Mouse (Mus musculus) liver, adult 2 months (tissue): ENCODE measurements at regions not wholly inside any gene's neighbourhood (a gene's known extent, or its start where the extent isn't known, plus 50 kb on each side); places are given as distances from the start of the nearest gene placed in this dataset.
"Not testable (repeated sequence)": the region's sequence is repeated elsewhere in the genome, so short reads cannot be mapped to it uniquely, and the experiment has no call there.

Source experiments
- DNase-seq: peaks from one replicate; pipeline ENCODE4 v3.0.0-alpha.2; 2011; ENCODE audit warnings: low read depth, low spot score; ENCODE audit errors: extremely low read depth
- H3K27ac ChIP-seq: fragments of 200-500 bp; replicated peaks from 2 replicates; pipeline ENCODE4 v1.5.1; 2012; ENCODE audit warnings: low read depth, mild to moderate bottlenecking, control low read depth, inconsistent platforms, low read length; ENCODE audit not compliant: insufficient read depth
- H3K27me3 ChIP-seq: fragments of 200-500 bp; 2 replicates; pipeline ENCODE4 v1.6.1; 2012; ENCODE audit warnings: mild to moderate bottlenecking, moderate library complexity, low read length, inconsistent platforms; ENCODE audit not compliant: control insufficient read depth, insufficient read depth
- H3K36me3 ChIP-seq: fragments of 200-500 bp; 2 replicates; pipeline ENCODE4 v1.6.1; 2012; ENCODE audit warnings: low read length, inconsistent platforms; ENCODE audit not compliant: control insufficient read depth, insufficient read depth
- H3K4me1 ChIP-seq: fragments of 200-500 bp; 2 replicates; pipeline ENCODE4 v1.6.1; 2011; ENCODE audit warnings: low read length; ENCODE audit not compliant: control insufficient read depth, insufficient read depth
- H3K4me3 ChIP-seq: fragments of 200-500 bp; 2 replicates; pipeline ENCODE4 v1.5.1; 2011; ENCODE audit warnings: low read depth, mild to moderate bottlenecking, control low read depth, low read length, moderate library complexity; ENCODE audit not compliant: insufficient read depth
- H3K79me2 ChIP-seq: fragments of 200-500 bp; 2 replicates; pipeline ENCODE4 v1.6.1; 2012; ENCODE audit warnings: inconsistent platforms, mild to moderate bottlenecking, low read length, moderate library complexity; ENCODE audit not compliant: control insufficient read depth, insufficient read depth
- H3K9ac ChIP-seq: fragments of 200-500 bp; 2 replicates; pipeline ENCODE4 v1.6.1; 2012; ENCODE audit warnings: low read depth, mild to moderate bottlenecking, control low read depth, inconsistent platforms, low read length
- CTCF ChIP-seq: fragments of 200-500 bp; IDR thresholded peaks from 2 replicates; pipeline ENCODE4 v1.5.1; 2011; ENCODE audit warnings: low read depth, low read length, control low read depth
- POLR2A ChIP-seq: fragments of 200-500 bp; IDR thresholded peaks from 2 replicates; pipeline ENCODE4 v1.6.1; 2011; ENCODE audit warnings: low read length, control low read depth; ENCODE audit not compliant: insufficient read depth; ENCODE audit errors: extremely low read depth
- WGBS: fragments of 180-500 bp; shearing (Covaris S2); methylation state at CpG from one replicate; pipeline ENCODE4 v1.1.7; 2018; 5-methylcytosine and 5-hydroxymethylcytosine counted together

DNA sequence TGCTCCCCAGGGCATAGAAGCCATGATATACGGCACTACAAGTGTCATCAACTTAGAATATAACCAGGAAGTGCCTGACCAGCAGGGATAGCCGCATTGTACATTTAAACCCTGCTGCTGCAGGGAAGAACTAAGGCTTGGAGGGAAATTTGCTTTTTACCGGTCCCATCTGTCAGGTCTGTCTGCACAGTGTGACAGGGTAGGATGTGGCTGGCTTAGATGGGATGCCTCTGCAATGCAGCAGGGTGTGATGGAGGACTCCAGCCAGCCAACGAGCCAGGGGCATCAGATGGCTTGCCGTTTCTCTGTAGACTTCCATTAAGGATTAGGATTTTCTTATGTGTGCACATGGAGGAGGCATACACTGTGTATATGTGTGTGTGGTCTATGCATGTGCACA, 426.2 kb upstream of the Auts2 start:
- Histone ChIP-seq H3K9ac (no peak overlapping the region), H3K27ac (no peak overlapping the region), H3K4me3 (no peak overlapping the region), H3K4me1 (no peaks in the 10 kb centered on the region), H3K27me3 (no peaks in the 10 kb centered on the region), H3K79me2 (no peaks in the 10 kb centered on the region), H3K36me3 (no peaks in the 10 kb centered on the region)
- DNase-seq, result no peak
- TF ChIP-seq CTCF (no peak), POLR2A (no peak)
- 80% methylated on average over 5 of the region's 5 CpGs for WGBS

DNA sequence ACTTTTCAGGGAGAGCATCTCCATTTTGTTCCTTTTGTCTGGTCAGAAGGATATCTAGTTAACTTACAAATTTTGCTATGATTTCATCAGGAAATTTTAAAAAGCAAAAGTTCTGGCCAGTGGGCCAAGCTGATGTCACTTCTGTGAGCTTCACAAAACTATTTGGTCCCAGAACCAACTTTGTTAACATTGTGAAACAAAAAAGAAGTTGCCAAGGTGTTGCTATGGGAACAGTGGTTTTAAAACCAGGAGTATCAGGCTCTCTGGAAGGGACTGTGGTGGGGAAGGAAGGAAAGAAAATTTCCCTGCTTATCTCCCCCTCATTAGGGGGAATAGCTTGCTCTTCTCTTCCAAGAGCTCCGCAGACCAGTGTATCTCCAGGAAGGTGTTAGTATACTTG, 416.8 kb upstream of the Auts2 start:
- no peak for DNase-seq
- Histone ChIP-seq H3K4me1 (no peaks in the 10 kb centered on the region), H3K9ac (no peak overlapping the region), H3K79me2 (no peaks in the 10 kb centered on the region), H3K27me3 (no peaks in the 10 kb centered on the region), H3K27ac (no peak overlapping the region), H3K36me3 (no peaks in the 10 kb centered on the region), H3K4me3 (no peak overlapping the region)
- WGBS, result 64% methylated on average over 1 of the region's 1 CpGs
- TF ChIP-seq CTCF, result no peak
- TF ChIP-seq POLR2A, result no peak

DNA sequence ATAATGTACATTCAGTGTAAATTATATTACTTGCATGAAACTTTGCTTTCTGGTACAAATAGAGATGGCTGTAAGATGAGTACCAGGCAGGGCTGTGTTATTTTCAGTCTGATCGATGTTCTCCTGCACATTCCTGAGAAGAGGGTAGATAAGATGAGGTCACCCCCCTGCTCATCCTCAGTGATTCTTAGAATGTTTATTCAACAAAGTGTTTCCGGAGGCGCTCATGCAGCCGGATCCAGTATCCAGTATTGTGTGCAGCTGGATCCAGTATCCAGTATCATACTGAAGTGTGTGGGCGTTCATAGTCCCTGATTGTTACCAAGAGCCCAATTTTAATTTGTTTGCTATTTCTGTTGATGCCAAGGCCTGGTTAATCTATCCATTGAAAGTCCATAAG, 413.0 kb upstream of the Auts2 start:
- no peaks in the 10 kb centered on the region for H3K27me3 ChIP-seq
- no peaks in the 10 kb centered on the region for H3K36me3 ChIP-seq
- H3K9ac ChIP-seq, result no peak overlapping the region
- DNase-seq, result no peak
- no peak overlapping the region for H3K4me3 ChIP-seq
- TF ChIP-seq CTCF (no peak), POLR2A (no peak)
- H3K4me1 ChIP-seq, result no peaks in the 10 kb centered on the region
- WGBS, result 47% methylated on average over 5 of the region's 5 CpGs
- no peaks in the 10 kb centered on the region for H3K79me2 ChIP-seq
- no peak overlapping the region for H3K27ac ChIP-seq

DNA sequence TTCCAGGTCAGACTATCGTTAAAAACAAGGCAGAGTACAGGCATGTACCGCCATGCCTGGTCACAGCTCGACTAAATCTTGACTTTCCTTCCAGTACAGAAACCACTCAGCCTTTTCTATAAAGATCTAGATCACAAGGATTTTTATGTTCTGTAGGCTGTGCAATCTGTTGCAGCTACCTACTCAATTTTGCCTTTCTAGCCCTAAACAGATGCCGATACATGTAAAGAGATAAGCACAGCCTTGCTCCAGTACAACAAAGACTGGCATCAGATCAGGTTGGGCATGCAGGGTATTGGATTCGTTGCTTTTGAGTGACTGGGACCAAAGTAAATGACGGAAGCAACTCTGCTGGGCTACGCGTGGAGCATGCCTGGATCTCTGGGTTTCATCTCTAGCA, 411.9 kb upstream of the Auts2 start:
- no peak overlapping the region for H3K4me3 ChIP-seq
- no peaks in the 10 kb centered on the region for H3K27me3 ChIP-seq
- H3K79me2 ChIP-seq, result no peaks in the 10 kb centered on the region
- 88% methylated on average over 8 of the region's 8 CpGs for WGBS
- no peak overlapping the region for H3K27ac ChIP-seq
- no peaks in the 10 kb centered on the region for H3K36me3 ChIP-seq
- TF ChIP-seq POLR2A (no peak), CTCF (no peak)
- H3K4me1 ChIP-seq, result no peaks in the 10 kb centered on the region
- H3K9ac ChIP-seq, result no peak overlapping the region
- DNase-seq, result no peak

DNA sequence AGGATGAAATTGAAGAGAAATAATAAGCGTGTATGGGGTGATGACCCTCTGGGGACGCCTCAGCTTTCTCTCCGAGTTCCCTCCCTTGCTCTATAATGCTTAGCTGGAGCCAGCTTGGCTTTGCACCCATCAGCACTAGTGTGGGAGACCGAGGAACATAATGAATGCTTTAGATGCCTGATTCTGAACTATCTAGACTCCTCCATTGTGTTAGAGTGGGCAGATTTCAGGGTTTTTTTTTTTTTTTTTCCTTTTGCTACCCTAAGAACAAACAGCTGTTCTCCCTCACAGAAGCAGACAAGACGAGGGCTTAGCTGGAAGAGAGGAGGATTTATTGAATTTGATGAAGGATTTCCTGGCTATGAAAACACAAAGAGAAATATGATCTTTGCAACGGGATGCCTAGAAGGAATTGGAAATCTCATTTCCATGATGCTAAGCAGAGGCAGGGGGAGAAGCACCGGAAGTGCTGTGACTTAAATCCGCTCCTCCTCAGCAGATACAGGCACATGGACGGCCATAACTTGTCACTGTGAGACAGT, 390.4 kb upstream of the Auts2 start:
- Histone ChIP-seq H3K9ac (no peak overlapping the region), H3K4me3 (no peak overlapping the region), H3K27me3 (no peaks in the 10 kb centered on the region; the same call in 1 of the 2 replicates), H3K4me1 (no peaks in the 10 kb centered on the region), H3K79me2 (no peaks in the 10 kb centered on the region), H3K36me3 (no peaks in the 10 kb centered on the region), H3K27ac (no peak overlapping the region)
- TF ChIP-seq CTCF (no peak), POLR2A (no peak)
- DNase-seq, result no peak
- 65% methylated on average over 9 of the region's 9 CpGs for WGBS

DNA sequence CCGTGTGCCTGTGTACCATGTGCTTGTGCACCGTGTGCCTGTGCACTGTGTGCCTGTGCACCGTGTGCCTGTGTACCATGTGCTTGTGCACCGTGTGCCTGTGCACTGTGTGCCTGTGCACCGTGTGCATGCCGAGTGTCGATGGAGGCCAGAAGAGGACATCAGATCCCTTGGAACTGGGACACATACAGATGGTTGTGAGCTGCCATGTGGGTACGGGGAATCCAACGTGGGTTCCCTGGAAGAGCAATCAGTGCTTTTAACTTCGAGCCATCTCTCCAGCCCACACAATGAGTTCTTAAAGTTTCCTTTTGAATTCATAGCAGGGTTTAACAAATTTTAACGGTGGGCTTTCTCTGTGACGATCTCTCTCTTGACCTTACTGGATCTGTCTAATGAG, 386.8 kb upstream of the Auts2 start:
- not testable (repeated sequence) for H3K4me1 ChIP-seq, H3K36me3 ChIP-seq, DNase-seq, H3K27me3 ChIP-seq, H3K9ac ChIP-seq, H3K79me2 ChIP-seq, H3K27ac ChIP-seq, H3K4me3 ChIP-seq
- 83% methylated on average over 12 of the region's 12 CpGs for WGBS
